Mouse (Mus musculus) urinary bladder, adult 2 months (tissue): ENCODE measurements around the gene Entpd5. TPM values are rescaled to one million over a fixed set of nuclear protein-coding genes. Genes with fewer than 3 reads are reported as not detected.
A peak's percentile ranks its signal among the peaks of the same experiment; 100 is the strongest.

Source experiments
- DNase-seq: peaks from one replicate; pipeline ENCODE4 v3.0.0; 2022; ENCODE audit warnings: low spot score
- polyA plus RNA-seq: library from polyadenylated mRNA; depleted of rRNA; stranded (reverse); fragments of >200 nt; gene quantifications from 2 replicates; pipeline ENCODE4 v1.2.3, GENCODE M21; 2012; rRNA removed

Gene Entpd5
- 64.4 and 71.3 TPM in 2 replicates for polyA plus RNA-seq

- DNase-seq = peak; percentile 88
Observed at GRCm38 (mm10) chr12:84408819-84409507, at the start of gene Entpd5, which contains the start of gene Bbof1. Entpd5 (minus strand) TSS chr12:84409029. Bbof1 (plus strand) TSS chr12:84409071.

GRCm38 (mm10) chr12:84456911-84457310 is 48.1 kb upstream of the Entpd5 start:
- no peak for DNase-seq

GRCm38 (mm10) chr12:84451801-84452200 is 43.0 kb upstream of the Entpd5 start:
- DNase-seq = no peak

GRCm38 (mm10) chr12:84450718-84451646 is 42.2 kb upstream of the Entpd5 start, which contains the start of the genes Aldh6a1 and Lin52:
Aldh6a1 (minus strand) TSS chr12:84451004.
Lin52 (plus strand) TSS chr12:84451422.
- DNase-seq = peak; percentile 90

- no peak for DNase-seq
Observed at GRCm38 (mm10) chr12:84450351-84450717, 41.5 kb upstream of the Entpd5 start.

GRCm38 (mm10) chr12:84449887-84450286 is 41.1 kb upstream of the Entpd5 start:
- DNase-seq = no peak

- no peak for DNase-seq
Observed at GRCm38 (mm10) chr12:84448181-84448580, 39.4 kb upstream of the Entpd5 start.

- DNase-seq = no peak
Observed at GRCm38 (mm10) chr12:84447386-84447785, 38.6 kb upstream of the Entpd5 start.

GRCm38 (mm10) chr12:84442526-84442925 is 33.7 kb upstream of the Entpd5 start:
- no peak for DNase-seq

- DNase-seq = no peak
Observed at GRCm38 (mm10) chr12:84438697-84439096, 29.9 kb upstream of the Entpd5 start.

GRCm38 (mm10) chr12:84429825-84430224 is 21.0 kb upstream of the Entpd5 start:
- no peak for DNase-seq

- no peak for DNase-seq
Observed at GRCm38 (mm10) chr12:84423990-84424389, 15.2 kb upstream of the Entpd5 start.

GRCm38 (mm10) chr12:84417605-84417922 is 8.7 kb upstream of the Entpd5 start:
- no peak for DNase-seq

GRCm38 (mm10) chr12:84416834-84417604 is 8.2 kb upstream of the Entpd5 start, which contains the start of gene Rnf113a2:
Rnf113a2 (plus strand) TSS chr12:84417196.
- DNase-seq = peak; percentile 77

GRCm38 (mm10) chr12:84407874-84408818 is 683 bp downstream of the Entpd5 start:
- no peak for DNase-seq

GRCm38 (mm10) chr12:84407259-84407658 is 1.6 kb downstream of the Entpd5 start:
- DNase-seq = no peak

GRCm38 (mm10) chr12:84404541-84404940 is 4.3 kb downstream of the Entpd5 start:
- no peak for DNase-seq

- DNase-seq = no peak
Observed at GRCm38 (mm10) chr12:84402923-84403322, 5.9 kb downstream of the Entpd5 start.

GRCm38 (mm10) chr12:84400653-84401052 is 8.2 kb downstream of the Entpd5 start:
- DNase-seq = no peak

- DNase-seq = no peak
Observed at GRCm38 (mm10) chr12:84400068-84400467, 8.8 kb downstream of the Entpd5 start.

GRCm38 (mm10) chr12:84399663-84400062 is 9.2 kb downstream of the Entpd5 start:
- no peak for DNase-seq
